Mouse (Mus musculus) layer of hippocampus, postnatal 25 days (tissue): ENCODE measurements around the gene Caly. TPM values are rescaled to one million over a fixed set of nuclear protein-coding genes. Genes with fewer than 3 reads are reported as not detected.

Source experiments
- DNase-seq, 2 experiments: peaks; one replicate each; pipeline ENCODE4 v3.0.0; 2022; ENCODE audit warnings: mixed read lengths in 2 of 2, low spot score in 1 of 2; ENCODE audit errors: extremely low spot score in 1 of 2
- total RNA-seq, 2 experiments: library from RNA; stranded (reverse); gene quantifications; 2 replicates each; pipeline ENCODE4 v1.2.3; 2021

Caly gene
- total RNA-seq, 2 experiments from 2014 or later = 235 to 258 TPM

DNA sequence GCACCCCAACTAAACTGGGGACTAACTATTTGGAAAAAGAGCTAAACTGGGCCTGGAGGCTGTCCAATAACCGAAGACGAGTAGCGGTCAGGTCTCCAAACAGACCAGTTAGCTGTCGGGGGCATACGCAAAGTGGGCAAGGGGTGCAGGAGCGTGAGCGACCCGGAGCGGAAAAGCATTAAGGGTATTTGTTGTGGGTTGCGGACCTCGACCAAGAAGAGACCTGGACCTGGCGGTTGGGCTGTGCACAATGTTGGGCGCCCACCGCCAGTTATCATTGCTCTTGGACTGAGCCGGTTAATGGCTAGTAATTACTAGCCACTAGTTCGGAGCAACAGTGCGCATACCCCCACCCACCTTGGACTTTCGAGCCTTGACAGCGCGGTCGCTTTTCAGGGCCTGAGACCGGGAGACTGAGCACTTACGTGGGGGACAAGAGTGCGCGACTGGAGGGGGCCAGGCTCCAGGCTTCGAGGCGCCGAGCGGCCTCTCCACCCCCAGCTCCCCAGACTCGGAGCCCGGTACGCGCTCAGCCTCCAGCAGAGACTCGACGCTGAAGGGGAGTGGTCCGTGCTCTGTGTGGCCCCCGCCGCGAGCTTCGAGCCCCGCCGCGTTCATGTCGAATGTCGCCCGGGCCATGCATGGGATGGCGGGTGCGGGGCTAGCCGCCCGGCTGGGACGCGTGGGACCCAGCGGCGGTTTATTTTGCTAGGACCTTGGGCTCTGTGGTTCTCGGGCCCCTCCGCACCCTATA, 33.8 kb downstream of the Caly start, which contains the start of gene Msx3:
Msx3 (minus strand) TSS at position 729 of the 754 bp plus-strand sequence.
- no peak for DNase-seq

GRCm38 (mm10) chr7:140047811-140048311, 34.5 kb downstream of the Caly start:
- DNase-seq = no peak

DNA sequence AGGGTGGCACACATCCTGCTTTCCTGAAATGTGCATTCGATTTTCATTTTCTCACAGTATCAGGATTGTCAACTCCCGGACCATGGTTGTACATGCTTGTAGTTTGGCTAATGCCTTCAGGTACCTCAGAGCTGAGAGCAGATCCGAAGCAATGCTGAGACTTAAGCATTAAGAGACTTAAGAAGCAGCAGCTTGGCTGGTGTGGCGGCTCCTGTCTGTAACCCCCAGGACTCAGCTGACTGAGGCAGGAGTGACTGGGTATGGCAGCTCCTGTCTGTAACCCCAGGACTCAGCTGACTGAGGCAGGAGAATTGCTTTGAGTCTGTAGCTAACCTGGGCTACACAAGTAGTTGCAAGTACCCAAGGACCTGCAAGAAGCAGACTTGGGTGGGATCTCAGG, 36.8 kb downstream of the Caly start:
- no peak for DNase-seq

- no peak for DNase-seq
Measured at GRCm38 (mm10) chr7:140042728-140043127, 39.6 kb downstream of the Caly start.

DNA sequence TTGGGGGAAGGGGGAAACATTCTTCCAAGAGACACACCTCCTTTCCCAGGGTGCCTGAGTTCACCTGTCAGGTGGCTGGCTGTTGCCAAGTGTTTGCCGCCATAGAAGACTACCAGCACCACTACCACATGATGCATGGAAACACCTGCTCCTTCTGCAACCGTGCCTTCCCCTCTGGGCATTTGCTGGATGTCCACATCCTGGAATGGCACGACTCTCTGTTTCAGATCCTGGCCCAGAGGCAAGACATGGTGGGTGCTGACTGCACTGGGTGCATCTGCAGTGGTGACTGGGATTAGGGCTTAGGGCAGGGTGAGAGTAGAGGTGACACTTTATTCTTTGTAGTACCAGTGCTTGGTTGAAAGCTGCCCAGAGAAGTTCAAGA, 45.2 kb downstream of the Caly start:
- DNase-seq = no peak

DNA sequence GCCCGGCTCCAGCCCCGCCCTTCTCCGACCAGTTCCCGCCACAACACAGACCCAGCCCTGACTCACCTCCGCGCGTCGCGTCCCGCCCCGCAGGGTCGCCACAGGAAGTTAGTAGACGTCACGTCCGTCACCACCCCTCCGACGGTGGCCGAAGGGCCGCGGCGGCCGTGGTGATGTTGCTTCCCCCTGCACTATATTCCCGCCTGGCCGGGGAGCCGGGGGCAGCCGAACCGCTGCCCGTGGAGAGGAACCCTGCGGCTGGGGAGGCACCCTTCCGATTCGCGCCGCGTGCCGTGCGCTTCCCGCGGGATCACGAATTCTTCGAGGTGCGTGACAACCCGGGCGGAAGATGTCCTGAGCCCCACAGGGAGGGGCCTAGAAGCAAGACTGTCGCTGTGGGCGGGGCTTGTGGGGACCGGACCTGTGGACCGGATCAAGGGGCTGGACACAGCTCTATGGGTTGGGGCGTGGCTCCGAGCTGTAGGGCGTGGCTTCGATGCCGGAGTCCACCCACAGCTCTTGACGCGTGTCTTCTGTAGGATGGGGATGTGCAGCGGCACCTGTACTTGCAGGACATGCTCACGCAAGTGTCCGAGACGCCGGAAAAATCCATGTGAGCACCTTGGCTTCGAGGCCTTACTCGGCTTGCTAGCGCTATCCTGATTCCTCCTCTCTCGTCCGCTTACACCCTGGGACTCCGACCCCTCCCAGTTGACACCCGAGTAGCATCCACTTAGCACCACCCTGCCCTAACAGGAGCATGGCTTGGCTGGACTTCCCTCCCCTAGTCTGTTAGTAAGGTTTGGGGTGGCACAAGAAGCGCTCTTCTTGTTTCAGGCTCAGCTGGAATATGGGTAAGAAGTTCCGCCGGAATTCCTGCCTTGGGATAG, 45.8 kb downstream of the Caly start, which contains the start of the genes Zfp511 and Tubgcp2:
Zfp511 (plus strand) TSS at position 111 of the 890 bp plus-strand sequence.
Tubgcp2 (minus strand) TSS at position 389 of the 890 bp plus-strand sequence.
- DNase-seq = peak; percentile 82 to 89

GRCm38 (mm10) chr7:140035456-140035855, 46.9 kb downstream of the Caly start:
- no peak for DNase-seq

GRCm38 (mm10) chr7:140033386-140033785, 49.0 kb downstream of the Caly start:
- DNase-seq = no peak

DNA sequence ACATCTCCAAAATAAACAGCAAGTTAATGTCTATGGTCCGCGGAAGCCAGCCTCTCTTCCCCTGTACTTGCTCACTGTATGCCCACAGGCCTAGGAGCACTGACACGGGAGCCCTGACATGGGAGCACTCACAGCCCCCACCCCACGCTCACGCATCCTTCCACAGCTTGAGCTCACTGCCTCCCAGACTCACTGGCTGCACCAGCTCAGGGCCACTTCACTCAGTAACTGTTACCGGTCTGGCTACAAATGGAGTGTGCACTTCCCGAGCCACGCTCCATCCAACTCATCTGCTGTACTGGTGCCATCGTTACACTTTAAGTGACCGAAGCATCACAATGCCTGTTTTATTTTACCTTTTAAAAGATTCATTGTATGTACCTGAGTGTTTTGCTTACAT, 50.0 kb downstream of the Caly start:
- no peak for DNase-seq

GRCm38 (mm10) chr7:140031771-140032170, 50.6 kb downstream of the Caly start:
- DNase-seq = no peak

Other genes with a start within 250 kb of the Caly start
- 10 to 100 TPM; 52.4 to 54.7 TPM for gene Adgra1, start 248.4 kb downstream of the Caly start, total RNA-seq
- 10 to 100 TPM; 90.1 to 95.0 TPM for gene Kndc1, start 187.9 kb downstream of the Caly start, total RNA-seq
- not detected for gene Utf1, start 138.8 kb downstream of the Caly start, total RNA-seq
- gene 6430531B16Rik, start 103.8 kb downstream of the Caly start, total RNA-seq = 1 to 10 TPM; 1.0 to 1.4 TPM
- 1 to 10 TPM; 3.3 to 3.4 TPM for gene Adam8, start 90.0 kb downstream of the Caly start, total RNA-seq
- 10 to 100 TPM; 21.7 to 26.4 TPM for gene Zfp511, start 46.2 kb downstream of the Caly start, total RNA-seq
- gene Tubgcp2, start 45.9 kb downstream of the Caly start, total RNA-seq = 10 to 100 TPM; 36.6 to 38.0 TPM
- under 1 TPM; 0.12 to 0.14 TPM for gene Msx3, start 33.5 kb downstream of the Caly start, total RNA-seq
- gene Prap1, start 10.8 kb upstream of the Caly start, total RNA-seq = not detected
- 10 to 100 TPM; 38.3 to 47.5 TPM for gene Fuom, start 19.9 kb upstream of the Caly start, total RNA-seq
- gene Paox, start 33.3 kb upstream of the Caly start, total RNA-seq = 1 to 10 TPM; 4.0 to 4.7 TPM
- 10 to 100 TPM; 52.1 to 59.8 TPM for gene Echs1, start 33.9 kb upstream of the Caly start, total RNA-seq
- 10 to 100 TPM; 24.9 to 30.2 TPM for gene Mtg1, start 55.0 kb upstream of the Caly start, total RNA-seq
- gene Sprn, start 72.3 kb upstream of the Caly start, total RNA-seq = 100 to 1,000 TPM; 191 to 207 TPM
- gene Olfr522, start 82.2 kb upstream of the Caly start, total RNA-seq = not detected
- gene Olfr523, start 90.7 kb upstream of the Caly start, total RNA-seq = under 1 TPM in 1 of 2 experiments, not detected in 1; 0.25 TPM
- not detected for gene Olfr524, start 123.4 kb upstream of the Caly start, total RNA-seq
- under 1 TPM; 0.39 to 0.63 TPM for gene Cd163l1, start 135.7 kb upstream of the Caly start, total RNA-seq
- gene 5830411N06Rik, start 164.7 kb upstream of the Caly start, total RNA-seq = under 1 TPM; 0.22 to 0.26 TPM
- gene Olfr525, start 238.3 kb upstream of the Caly start, total RNA-seq = not detected